Mouse (Mus musculus) kidney, adult 2 months (tissue): Measurements from ENCODE around the gene Ino80d. TPM values are rescaled to one million over a fixed set of nuclear protein-coding genes. Genes with fewer than 3 reads are reported as not detected.
A peak's percentile ranks its signal among the peaks of the same experiment; 100 is the strongest.
"Not testable (repeated sequence)": the region's sequence is repeated elsewhere in the genome, so short reads cannot be mapped to it uniquely, and the experiment has no call there.

ENCODE experiments used
- DNase-seq: peaks from one replicate; pipeline ENCODE4 v3.0.0; 2021
- H3K27ac ChIP-seq: fragments of 200-500 bp; 2 replicates; pipeline ENCODE4 v1.5.1; 2012; ENCODE audit warnings: low read depth, low read length, control low read depth, inconsistent platforms; ENCODE audit not compliant: insufficient read depth
- H3K27me3 ChIP-seq: fragments of 200-500 bp; replicated peaks from 2 replicates; pipeline ENCODE4 v1.6.1; 2012; ENCODE audit warnings: mild to moderate bottlenecking, moderate library complexity, low read length, inconsistent platforms; ENCODE audit not compliant: control insufficient read depth, insufficient read depth
- H3K36me3 ChIP-seq: fragments of 200-500 bp; 2 replicates; pipeline ENCODE4 v1.6.1; 2012; ENCODE audit warnings: mild to moderate bottlenecking, moderate library complexity, low read length, inconsistent platforms; ENCODE audit not compliant: control insufficient read depth, insufficient read depth
- H3K4me1 ChIP-seq: fragments of 200-500 bp; 2 replicates; pipeline ENCODE4 v1.6.1; 2011; ENCODE audit warnings: low read length; ENCODE audit not compliant: control insufficient read depth, insufficient read depth
- H3K4me3 ChIP-seq: fragments of 200-500 bp; 2 replicates; pipeline ENCODE4 v1.5.1; 2011; ENCODE audit warnings: mild to moderate bottlenecking, low read depth, low read length, control low read depth; ENCODE audit not compliant: insufficient read depth
- CTCF ChIP-seq: fragments of 200-500 bp; conservative IDR thresholded peaks from 2 replicates; pipeline ENCODE4 v1.5.1; 2011; ENCODE audit warnings: low read depth, mild to moderate bottlenecking, control low read depth, low read length, moderate library complexity, mixed read lengths; ENCODE audit not compliant: insufficient read depth, insufficient read length
- POLR2A ChIP-seq: fragments of 200-500 bp; IDR thresholded peaks from one replicate; pipeline ENCODE4 v1.6.1; 2011; ENCODE audit warnings: low read depth, low read length, control low read depth
- WGBS: fragments of 180-500 bp; shearing (Covaris S2); methylation state at CpG from one replicate; pipeline ENCODE4 v1.1.7; 2018; 5-methylcytosine and 5-hydroxymethylcytosine counted together
- polyA plus RNA-seq: library from polyadenylated mRNA; depleted of rRNA; stranded (reverse); fragments of >200 nt; gene quantifications from 2 replicates; pipeline ENCODE4 v1.2.3, GENCODE M21; 2012; rRNA removed

Gene Ino80d
- polyA plus RNA-seq: 8.1 and 10.0 TPM in 2 replicates

DNA sequence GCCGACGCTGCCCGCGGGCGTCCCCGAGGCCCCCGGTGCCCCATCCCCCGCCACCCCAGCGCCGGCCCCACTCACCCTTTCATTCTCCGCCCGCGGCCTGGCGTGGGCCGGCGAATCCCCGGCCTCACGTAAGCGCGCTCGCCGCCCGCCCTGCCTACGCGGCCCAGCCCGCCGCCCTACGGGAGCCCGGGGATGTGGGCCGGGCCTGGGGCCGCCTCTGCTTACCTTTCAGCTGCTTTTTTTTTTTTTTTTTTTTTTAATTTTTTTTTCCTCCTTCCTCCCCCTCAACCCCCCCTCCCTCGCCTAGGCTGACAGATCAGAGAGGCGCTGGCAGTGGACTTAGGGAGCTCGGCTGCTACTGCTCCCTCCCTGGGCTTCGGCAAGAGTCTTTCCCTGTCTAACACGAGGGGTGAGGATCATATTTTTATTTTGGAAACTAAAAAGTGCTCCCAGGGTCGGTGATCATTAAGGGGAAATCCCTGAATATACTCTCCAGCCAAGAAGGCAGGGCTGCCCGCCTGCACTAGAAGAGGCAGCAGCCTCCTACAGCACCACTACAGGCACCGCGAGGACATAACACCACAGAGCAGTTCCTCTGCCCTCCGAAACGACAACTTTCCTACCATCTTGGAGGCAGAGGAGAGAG lies at the start of gene Ino80d:
Gene Ino80d (minus strand): TSS at position 532 of the 646 bp plus-strand sequence.
- H3K4me1 ChIP-seq: peaks cover 16% of the 10 kb centered on the region; the same call in 1 of the 2 replicates
- 1% methylated on average over 40 of the region's 42 CpGs for WGBS
- peak within 1 kb of the TSS; percentile 98 for H3K27ac ChIP-seq
- peak within 1 kb of the TSS; percentile 80 for H3K4me3 ChIP-seq
- TF ChIP-seq POLR2A: no peak
- peak; percentile 72 for TF ChIP-seq CTCF
- H3K27me3 ChIP-seq: no peaks in the 10 kb centered on the region
- DNase-seq: peak; percentile 89
- H3K36me3 ChIP-seq: no peaks in the 10 kb centered on the region; the same call in 1 of the 2 replicates

DNA sequence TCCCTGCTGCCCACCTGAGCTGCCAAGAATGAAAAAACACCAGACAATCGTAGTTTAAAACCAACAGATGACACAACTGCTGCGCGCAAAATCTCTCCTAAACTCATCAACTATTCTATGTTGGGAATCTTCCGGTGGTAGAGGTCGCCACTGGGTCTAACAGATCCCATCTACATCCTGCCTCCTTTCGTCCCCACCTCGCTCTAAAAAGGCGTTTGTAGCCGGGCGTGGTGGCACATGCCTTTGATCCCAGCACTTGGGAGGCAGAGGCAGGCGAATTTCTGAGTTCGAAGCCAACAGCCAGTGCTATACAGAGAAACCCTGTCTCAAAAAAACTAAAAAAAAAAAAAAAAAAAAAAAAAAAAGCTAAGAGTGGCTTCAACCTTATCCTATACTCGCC lies 25.8 kb upstream of the Ino80d start:
- no peak for DNase-seq
- WGBS: 98% methylated on average over 13 of the region's 13 CpGs
- Histone ChIP-seq H3K27me3 (no peaks in the 10 kb centered on the region), H3K36me3 (peaks cover 15% of the 10 kb centered on the region), H3K4me3 (no peak overlapping the region), H3K4me1 (peaks cover 6% of the 10 kb centered on the region; the same call in 1 of the 2 replicates), H3K27ac (no peak overlapping the region)
- TF ChIP-seq CTCF: no peak
- no peak for TF ChIP-seq POLR2A

DNA sequence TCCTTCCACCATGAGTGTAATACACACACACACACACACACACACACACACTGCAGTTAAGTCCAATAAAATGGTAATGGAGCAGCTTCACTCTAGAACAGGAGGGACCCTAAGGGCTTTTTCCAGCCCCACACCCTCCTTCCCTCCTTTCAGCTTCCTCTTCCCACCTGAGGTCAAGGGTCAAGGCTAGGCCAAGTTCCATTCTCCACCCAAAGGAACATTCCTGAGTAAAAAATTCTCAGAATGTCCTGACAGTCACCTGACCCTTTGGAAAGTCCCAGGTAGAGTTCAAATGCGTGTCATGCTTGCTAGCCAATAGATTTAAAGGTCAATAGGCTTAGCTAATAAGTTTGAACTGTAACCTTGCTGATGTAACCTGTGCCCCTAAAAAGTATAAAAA lies 24.1 kb upstream of the Ino80d start:
- H3K4me1 ChIP-seq, H3K27ac ChIP-seq, H3K4me3 ChIP-seq, H3K36me3 ChIP-seq, H3K27me3 ChIP-seq: not testable (repeated sequence)
- peak; percentile 69 for DNase-seq
- WGBS: 46% methylated on average over 1 of the region's 1 CpGs

DNA sequence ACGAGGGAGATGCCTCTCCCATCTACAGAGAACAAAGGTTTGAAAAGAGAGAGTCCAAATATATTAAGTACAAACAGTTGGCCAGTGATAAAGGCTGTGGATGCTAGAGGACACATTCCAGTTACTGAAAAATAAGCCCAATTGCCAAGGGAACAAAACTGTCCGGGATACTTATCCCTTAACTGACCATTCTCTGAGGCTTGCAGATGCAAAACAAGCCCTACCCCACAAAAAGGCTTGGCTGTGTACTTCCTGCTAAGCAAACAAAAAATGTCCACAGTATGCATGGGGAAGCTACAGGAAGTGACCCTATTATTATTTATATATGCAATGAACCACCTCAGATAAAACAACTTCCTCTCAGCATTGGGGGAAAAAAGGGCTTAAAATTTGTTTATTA lies 23.5 kb upstream of the Ino80d start:
- H3K36me3 ChIP-seq: peaks cover 5% of the 10 kb centered on the region; the same call in 1 of the 2 replicates
- DNase-seq: no peak

DNA sequence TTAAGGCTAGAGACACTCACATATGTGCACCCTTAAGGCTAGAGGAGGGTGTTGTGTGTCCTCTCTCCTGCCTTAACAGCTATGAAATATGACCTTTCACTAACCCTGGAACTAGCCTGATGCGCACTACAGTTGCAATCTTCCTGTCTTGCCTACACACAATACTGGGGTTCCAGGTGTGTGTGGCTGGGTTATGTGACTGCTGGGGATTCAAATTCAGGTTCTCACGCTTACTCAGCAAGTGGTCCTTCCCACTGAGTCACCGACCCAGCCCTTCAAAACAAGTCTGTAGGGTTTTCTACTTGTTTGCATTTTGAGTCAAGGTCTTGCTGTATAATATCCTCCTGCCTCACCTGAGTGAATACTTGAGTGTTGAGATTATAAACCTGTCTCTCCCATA lies 20.1 kb upstream of the Ino80d start:
- WGBS: 88% methylated on average over 3 of the region's 3 CpGs

More for the DNA sequence above, 23.5 kb upstream of the Ino80d start:
- no peak overlapping the region for H3K27ac ChIP-seq
- WGBS: 67% methylated on average over 2 of the region's 2 CpGs
- peaks cover 6% of the 10 kb centered on the region; the same call in 1 of the 2 replicates for H3K4me1 ChIP-seq
- no peaks in the 10 kb centered on the region for H3K27me3 ChIP-seq
- H3K4me3 ChIP-seq: no peak overlapping the region
- TF ChIP-seq CTCF: no peak

DNA sequence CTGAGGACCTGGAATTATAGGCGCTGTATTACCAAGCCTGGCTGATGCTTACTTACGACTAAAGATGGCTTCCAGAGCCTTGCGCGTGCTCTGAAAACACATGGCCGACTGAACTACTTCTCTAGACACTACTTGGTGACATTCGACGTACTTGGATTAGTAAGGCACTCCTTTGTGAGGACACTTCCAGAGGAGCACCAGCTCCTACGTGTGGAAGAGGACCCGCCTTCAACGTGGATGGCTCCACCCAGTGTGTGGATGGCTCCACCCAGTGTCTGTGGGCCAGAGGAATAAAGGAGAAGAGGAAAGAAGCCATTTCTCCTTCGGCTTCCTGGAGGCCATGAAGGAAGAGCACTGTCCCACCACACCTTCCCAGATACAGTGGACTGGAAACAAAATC lies 17.3 kb upstream of the Ino80d start:
- H3K4me3 ChIP-seq: no peak overlapping the region
- TF ChIP-seq CTCF: no peak
- peaks cover 10% of the 10 kb centered on the region; the same call in 1 of the 2 replicates for H3K4me1 ChIP-seq
- H3K27ac ChIP-seq: no peak overlapping the region
- no peaks in the 10 kb centered on the region for H3K36me3 ChIP-seq
- no peaks in the 10 kb centered on the region for H3K27me3 ChIP-seq
- DNase-seq: no peak
- WGBS: 92% methylated on average over 11 of the region's 11 CpGs

More for the DNA sequence above, 20.1 kb upstream of the Ino80d start:
- H3K36me3 ChIP-seq: peaks cover 1% of the 10 kb centered on the region; the same call in 1 of the 2 replicates
- no peak overlapping the region for H3K4me3 ChIP-seq
- DNase-seq: no peak
- peaks cover 11% of the 10 kb centered on the region; the same call in 1 of the 2 replicates for H3K4me1 ChIP-seq
- no peak overlapping the region for H3K27ac ChIP-seq
- TF ChIP-seq POLR2A (no peak), CTCF (no peak)
- no peaks in the 10 kb centered on the region for H3K27me3 ChIP-seq

DNA sequence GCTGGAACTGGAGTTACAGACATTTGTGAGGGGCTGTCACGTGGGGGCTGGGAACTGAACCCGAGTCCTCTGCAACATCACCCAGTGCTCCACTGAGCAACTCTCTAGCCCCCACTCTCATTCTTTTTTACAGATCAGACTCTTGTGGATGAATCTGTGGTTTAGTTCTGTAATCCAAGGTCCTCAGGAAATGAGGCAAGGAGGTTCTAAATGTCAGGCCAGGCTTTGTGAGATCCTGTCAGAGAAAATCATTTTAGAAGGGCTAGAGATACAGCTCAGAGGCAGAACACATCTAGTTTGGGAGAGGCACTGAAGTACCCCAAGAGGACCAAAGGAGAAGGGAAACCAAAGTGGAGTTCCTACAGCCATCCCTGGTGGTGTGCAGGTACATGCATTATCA lies 16.4 kb upstream of the Ino80d start:
- TF ChIP-seq POLR2A (no peak), CTCF (no peak)
- H3K4me1 ChIP-seq: peaks cover 8% of the 10 kb centered on the region; the same call in 1 of the 2 replicates
- H3K36me3 ChIP-seq: no peaks in the 10 kb centered on the region
- no peaks in the 10 kb centered on the region for H3K27me3 ChIP-seq
- DNase-seq: no peak
- H3K4me3 ChIP-seq: no peak overlapping the region
- no peak overlapping the region for H3K27ac ChIP-seq
- WGBS: 81% methylated on average over 2 of the region's 2 CpGs
